Mouse (Mus musculus) heart, adult 2 months (tissue): ENCODE measurements around the gene Cmya5. TPM values are rescaled to one million over a fixed set of nuclear protein-coding genes. Genes with fewer than 3 reads are reported as not detected.
"Not testable (repeated sequence)": the region's sequence is repeated elsewhere in the genome, so short reads cannot be mapped to it uniquely, and the experiment has no call there.

Experiments used
- DNase-seq, 2 experiments: peaks; one replicate each; pipeline ENCODE4 v3.0.0; 2021
- H3K27ac ChIP-seq: fragments of 200-600 bp; 2 replicates; pipeline ENCODE4 v1.8.1; 2022
- H3K27me3 ChIP-seq: fragments of 200-500 bp; 2 replicates; pipeline ENCODE4 v1.6.1; 2012; ENCODE audit warnings: mild to moderate bottlenecking, low read length, inconsistent platforms, mixed read lengths; ENCODE audit not compliant: control insufficient read depth, insufficient read depth
- H3K36me3 ChIP-seq: fragments of 200-500 bp; 2 replicates; pipeline ENCODE4 v1.6.1; 2012; ENCODE audit warnings: low read length, inconsistent platforms; ENCODE audit not compliant: control insufficient read depth, insufficient read depth
- H3K4me1 ChIP-seq: fragments of 200-500 bp; 2 replicates; pipeline ENCODE4 v1.6.1; 2011; ENCODE audit warnings: low read length; ENCODE audit not compliant: control insufficient read depth, insufficient read depth
- H3K4me3 ChIP-seq: fragments of 200-600 bp; 2 replicates; pipeline ENCODE4 v1.8.1; 2022
- H3K79me2 ChIP-seq: fragments of 200-500 bp; replicated peaks from 2 replicates; pipeline ENCODE4 v1.6.1; 2012; ENCODE audit warnings: mild to moderate bottlenecking, inconsistent platforms, low read length, moderate library complexity, mixed read lengths; ENCODE audit not compliant: control insufficient read depth, insufficient read depth
- H3K9ac ChIP-seq: fragments of 200-500 bp; 2 replicates; pipeline ENCODE4 v1.6.1; 2012; ENCODE audit warnings: low read depth, mild to moderate bottlenecking, control low read depth, inconsistent platforms, low read length, mixed read lengths
- CTCF ChIP-seq: fragments of 200-600 bp; IDR thresholded peaks from 2 replicates; pipeline ENCODE4 v1.8.1; 2022; ENCODE audit warnings: antibody characterized with exemption, mild to moderate bottlenecking, moderate library complexity
- EP300 ChIP-seq: fragments of 200-500 bp; IDR thresholded peaks from 2 replicates; pipeline ENCODE4 v1.6.1; 2011; ENCODE audit warnings: low read depth, low read length, control low read depth; ENCODE audit not compliant: insufficient read depth
- POLR2A ChIP-seq: fragments of 200-500 bp; IDR thresholded peaks from 2 replicates; pipeline ENCODE4 v1.6.1; 2011; ENCODE audit warnings: mild to moderate bottlenecking, low read depth, low read length, control low read depth; ENCODE audit not compliant: insufficient read depth
- WGBS: fragments of 180-500 bp; shearing (Covaris S2); methylation state at CpG from one replicate; pipeline ENCODE4 v1.1.7; 2018; 5-methylcytosine and 5-hydroxymethylcytosine counted together
- intact Hi-C: fragments of 180-260 bp; cut with DNase I; formaldehyde crosslinking; loops from one replicate; pipeline ENCODE4 v1.15.1; 2025
- polyA plus RNA-seq: library from polyadenylated mRNA; depleted of rRNA; stranded (reverse); fragments of >200 nt; gene quantifications from 2 replicates; pipeline ENCODE4 v1.2.3, GENCODE M21; 2012
- total RNA-seq, 2 experiments: library from RNA; stranded (reverse); gene quantifications; 2 replicates each; pipeline ENCODE4 v1.2.3; 2021

Gene Cmya5
- total and polyA plus RNA-seq, 3 experiments = 46.3 to 392 (median 335) TPM

DNA sequence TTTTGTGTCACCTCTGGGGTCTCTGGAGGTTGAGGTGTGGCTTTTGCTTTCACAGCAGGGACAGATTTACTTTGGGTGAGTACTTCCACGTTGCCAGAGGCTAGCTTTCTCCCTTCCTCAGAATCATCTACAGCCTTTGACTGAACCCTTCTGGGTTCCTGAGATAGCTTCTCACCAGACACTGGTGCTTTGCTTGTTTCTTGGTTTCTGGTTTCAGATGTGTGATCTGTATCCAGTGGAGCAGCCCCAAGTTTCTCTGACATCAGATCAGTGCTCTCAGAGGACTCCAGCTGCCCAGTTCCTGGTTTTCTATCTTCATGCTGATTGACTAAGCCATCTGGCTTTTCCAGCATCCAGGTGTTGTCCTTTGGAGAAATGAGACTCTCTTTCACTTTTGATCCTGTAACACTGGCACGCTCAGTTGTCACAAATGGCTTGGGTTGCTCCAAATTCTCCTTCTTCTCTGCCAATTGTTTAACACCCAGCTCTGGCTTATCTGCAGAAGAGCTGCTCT lies 51.6 kb downstream of the Cmya5 start:
- Histone ChIP-seq H3K27ac (no peak overlapping the region; the same call in 1 of the 2 replicates), H3K4me1 (peaks cover 9% of the 10 kb centered on the region), H3K4me3 (no peak overlapping the region), H3K27me3 (no peaks in the 10 kb centered on the region), H3K9ac (no peak overlapping the region), H3K79me2 (no peaks in the 10 kb centered on the region), H3K36me3 (no peaks in the 10 kb centered on the region; the same call in 1 of the 2 replicates)
- TF ChIP-seq CTCF (no peak), EP300 (no peak), POLR2A (no peak)
- no peak for DNase-seq
- 80% methylated on average over 2 of the region's 2 CpGs for WGBS
- intact Hi-C loops = loop anchor here (5.0 to 10.0 kb wide), 3 partner anchors 52 to 152 kb away; partner anchors contain the start of genes Cmya5 and Tent2

DNA sequence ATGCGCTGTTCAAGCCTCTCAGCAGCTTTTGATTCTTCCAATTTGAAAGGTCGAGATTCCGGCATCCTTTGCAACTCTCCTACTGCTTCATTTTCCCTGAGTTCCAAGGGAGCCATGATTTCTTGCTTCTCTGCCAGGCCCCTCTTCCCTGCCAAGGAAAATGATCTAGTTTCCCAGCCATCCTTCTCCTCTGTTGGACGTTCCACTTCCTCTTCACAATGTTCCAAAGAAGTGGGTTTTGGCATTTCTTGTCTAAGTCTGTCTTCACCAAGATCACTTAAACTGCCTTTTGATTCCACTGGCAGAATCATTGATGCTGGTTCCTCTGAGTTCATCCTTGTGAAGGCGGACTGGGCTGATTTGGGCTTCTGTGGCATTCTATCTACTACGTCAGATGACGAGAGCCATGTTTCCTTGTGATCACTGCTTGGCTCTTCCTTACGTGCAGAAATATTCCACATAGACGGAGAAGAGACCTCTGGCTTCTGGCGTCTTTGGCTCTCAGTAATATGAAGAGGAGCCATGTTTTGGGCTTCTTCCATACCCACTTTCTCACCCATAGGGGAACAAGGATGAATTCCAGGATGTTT lies 52.6 kb downstream of the Cmya5 start:
- Histone ChIP-seq H3K79me2 (no peaks in the 10 kb centered on the region), H3K36me3 (no peaks in the 10 kb centered on the region; the same call in 1 of the 2 replicates)
- intact Hi-C loops = loop anchor here (5.0 to 10.0 kb wide), 3 partner anchors 53 to 153 kb away; partner anchors contain the start of genes Cmya5 and Tent2

DNA sequence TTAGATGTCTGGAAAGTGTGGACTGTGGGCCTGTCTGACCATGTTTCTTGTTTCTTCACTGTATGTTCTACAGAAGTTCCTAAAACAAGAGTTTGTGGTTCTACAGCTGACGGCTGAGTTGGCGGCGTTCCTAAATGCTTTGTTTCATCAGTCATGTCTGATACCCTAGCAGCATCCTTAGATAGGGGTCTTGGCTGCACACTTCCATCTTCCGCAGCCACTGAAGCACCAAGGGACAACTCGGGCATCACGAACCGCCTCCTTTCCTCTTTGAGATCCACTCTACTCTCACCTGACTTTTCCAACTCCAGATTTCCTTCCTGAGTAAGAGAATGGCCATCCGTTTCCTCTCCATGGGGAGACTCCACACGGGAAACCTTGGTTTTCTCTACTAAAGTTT lies 53.3 kb downstream of the Cmya5 start:
- intact Hi-C loops = loop anchor here (5.0 to 10.0 kb wide), 3 partner anchors 54 to 154 kb away; partner anchors contain the start of genes Cmya5 and Tent2
- TF ChIP-seq EP300 = no peak
- no peak for TF ChIP-seq CTCF
- no peak for TF ChIP-seq POLR2A
- WGBS = 65% methylated on average over 9 of the region's 9 CpGs
- Histone ChIP-seq H3K36me3 (no peaks in the 10 kb centered on the region; the same call in 1 of the 2 replicates), H3K9ac (no peak overlapping the region), H3K27ac (no peak overlapping the region), H3K4me1 (peaks cover 9% of the 10 kb centered on the region), H3K27me3 (no peaks in the 10 kb centered on the region), H3K4me3 (no peak overlapping the region), H3K79me2 (no peaks in the 10 kb centered on the region)
- no peak for DNase-seq

More for the DNA sequence above, 52.6 kb downstream of the Cmya5 start:
- H3K9ac ChIP-seq = no peak overlapping the region
- no peak overlapping the region for H3K4me3 ChIP-seq
- peaks cover 9% of the 10 kb centered on the region for H3K4me1 ChIP-seq
- DNase-seq = no peak
- WGBS = 77% methylated on average over 10 of the region's 10 CpGs
- no peak overlapping the region for H3K27ac ChIP-seq
- no peaks in the 10 kb centered on the region for H3K27me3 ChIP-seq
- TF ChIP-seq EP300 = no peak
- no peak for TF ChIP-seq POLR2A
- no peak for TF ChIP-seq CTCF

DNA sequence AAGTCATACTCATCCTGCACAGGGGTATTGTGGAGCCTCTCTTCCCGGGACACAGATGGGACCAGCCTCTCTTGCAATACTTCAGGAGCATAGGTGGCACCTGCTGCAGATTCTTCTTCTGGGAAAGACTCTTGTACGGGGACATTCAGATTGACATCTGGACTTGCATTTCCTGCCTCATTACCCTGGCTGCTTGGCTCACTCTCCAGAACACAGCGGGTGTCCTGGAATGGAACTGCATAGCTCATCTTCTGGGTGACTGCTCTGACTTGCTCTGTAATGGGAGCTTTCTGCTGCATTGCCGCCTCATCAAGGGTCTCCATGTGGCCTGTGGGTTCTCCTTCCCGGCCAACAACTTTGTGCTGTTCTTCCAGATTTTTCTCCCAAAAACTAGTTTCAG lies 55.0 kb downstream of the Cmya5 start:
- TF ChIP-seq POLR2A (no peak), EP300 (no peak), CTCF (no peak)
- 78% methylated on average over 5 of the region's 5 CpGs for WGBS
- Histone ChIP-seq H3K36me3 (no peaks in the 10 kb centered on the region; the same call in 1 of the 2 replicates), H3K4me1 (peaks cover 5% of the 10 kb centered on the region), H3K4me3 (no peak overlapping the region), H3K27me3 (no peaks in the 10 kb centered on the region), H3K79me2 (no peaks in the 10 kb centered on the region), H3K27ac (no peak overlapping the region), H3K9ac (no peak overlapping the region)
- no peak for DNase-seq
- intact Hi-C loops = no loop called here

DNA sequence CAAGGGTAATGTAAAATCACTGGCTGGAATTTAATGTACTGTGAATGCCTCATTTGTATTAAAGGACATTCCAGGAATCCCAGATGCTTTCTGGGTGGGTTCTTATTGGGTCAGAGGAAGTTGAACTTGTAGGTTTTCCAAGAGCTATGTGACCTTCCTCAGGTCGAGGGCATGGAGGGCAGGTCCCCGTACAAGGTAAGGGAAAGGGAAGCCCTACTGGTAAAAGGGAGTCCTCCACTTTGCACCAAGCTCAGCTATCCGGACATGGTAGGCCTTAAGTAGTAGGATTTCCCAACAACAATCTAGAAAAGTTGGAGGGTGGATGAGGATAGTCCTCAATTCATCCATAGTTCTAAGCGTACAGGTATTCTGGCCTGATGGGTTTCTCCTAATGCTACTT lies 58.8 kb downstream of the Cmya5 start:
- no peaks in the 10 kb centered on the region for H3K27me3 ChIP-seq
- intact Hi-C loops = no loop called here

DNA sequence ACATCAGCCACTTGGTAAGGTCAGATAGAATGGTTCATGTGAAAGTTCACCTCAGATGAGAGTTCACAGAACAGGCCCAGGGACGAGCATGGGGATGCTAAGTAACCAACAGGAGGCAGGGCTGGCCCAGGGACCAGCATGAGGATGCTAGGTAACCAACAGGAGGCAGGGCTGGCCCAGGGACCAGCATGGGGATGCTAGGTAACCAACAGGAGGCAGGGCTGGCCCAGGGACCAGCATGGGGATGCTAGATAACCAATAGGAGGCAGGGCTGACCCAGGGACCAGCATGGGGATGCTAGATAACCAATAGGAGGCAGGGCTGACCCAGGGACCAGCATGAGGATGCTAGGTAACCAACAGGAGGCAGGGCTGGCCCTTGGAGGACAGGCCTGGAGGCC lies 62.2 kb downstream of the Cmya5 start:
- H3K27me3 ChIP-seq, intact Hi-C loops, H3K4me1 ChIP-seq, H3K79me2 ChIP-seq, H3K4me3 ChIP-seq, DNase-seq, H3K27ac ChIP-seq, H3K9ac ChIP-seq, H3K36me3 ChIP-seq: not testable (repeated sequence)
- WGBS = 76% methylated on average over 1 of the region's 1 CpGs

More for the DNA sequence above, 58.8 kb downstream of the Cmya5 start:
- no peaks in the 10 kb centered on the region for H3K79me2 ChIP-seq
- TF ChIP-seq POLR2A = no peak
- TF ChIP-seq CTCF = no peak
- no peak for TF ChIP-seq EP300
- H3K4me1 ChIP-seq = no peaks in the 10 kb centered on the region
- no peak for DNase-seq
- WGBS = 80% methylated on average over 4 of the region's 4 CpGs
- H3K4me3 ChIP-seq = no peak overlapping the region
- H3K9ac ChIP-seq = no peak overlapping the region
- H3K27ac ChIP-seq = no peak overlapping the region
- no peaks in the 10 kb centered on the region for H3K36me3 ChIP-seq
